Mouse (Mus musculus): ENCODE measurements around the gene Gm20388. TPM values are rescaled to one million over a fixed set of nuclear protein-coding genes. Genes with fewer than 3 reads are reported as not detected.

Gene Gm20388
- polyA plus RNA-seq, 2 experiments: 8.5 TPM; not detected in 1

DNA sequence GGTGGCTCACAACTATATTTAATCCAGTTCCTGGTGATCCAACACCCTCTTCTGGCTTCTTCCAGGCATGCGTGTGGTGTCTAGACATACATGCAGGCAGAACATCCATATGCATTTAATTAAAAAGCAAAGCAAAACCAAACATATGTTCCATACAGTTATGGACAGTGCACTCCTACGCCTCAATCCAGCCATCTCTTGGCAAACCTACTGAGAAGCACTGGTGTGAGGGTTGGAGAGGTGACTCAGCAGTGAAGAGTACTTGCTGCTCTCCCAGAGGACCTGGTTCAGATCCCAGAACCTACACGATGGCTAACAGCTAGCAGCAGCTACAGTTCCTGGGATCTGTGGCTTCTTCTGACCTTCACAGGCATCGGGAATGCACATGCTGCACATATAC, 4001.6 kb downstream of the Gm20388 start:
- Histone ChIP-seq H3K4me2 (ENCODE audit: low read depth) (no peak overlapping the region), H3K27me3 (ENCODE audit: control insufficient read depth, insufficient read depth, low read length) (no peaks in the 10 kb centered on the region), H3K4me3 (ENCODE audit: insufficient read depth in 1 of 2, low read depth in 2 of 2, low read length in 2 of 2) (no peak overlapping the region), H3K9ac (replicated peaks) (no peak overlapping the region), H3K4me1 (replicated peaks; ENCODE audit: control insufficient read depth in 2 of 2, insufficient read depth in 2 of 2, low read length in 1 of 2) (no peaks in the 10 kb centered on the region), H3K27ac (no peak overlapping the region), H3K9me3 (ENCODE audit: control insufficient read depth, low read length) (no peaks in the 10 kb centered on the region), H3K36me3 (replicated peaks; ENCODE audit: control insufficient read depth, insufficient read depth, low read depth) (peaks cover 86% of the 10 kb centered on the region)
- no peak for DNase-seq (ENCODE audit: low read depth in 3 of 3, low spot score in 3 of 3)
- 87% methylated on average over 4 of the region's 4 CpGs for WGBS (ENCODE audit: insufficient replicate concordance)
- no peak for ATAC-seq (ENCODE audit: insufficient read depth)
- TF ChIP-seq CTCF (IDR thresholded peaks at IDR 0.05; ENCODE audit: low read depth) (no peak), EP300 (IDR thresholded peaks at IDR 0.05; ENCODE audit: low read depth) (no peak)

DNA sequence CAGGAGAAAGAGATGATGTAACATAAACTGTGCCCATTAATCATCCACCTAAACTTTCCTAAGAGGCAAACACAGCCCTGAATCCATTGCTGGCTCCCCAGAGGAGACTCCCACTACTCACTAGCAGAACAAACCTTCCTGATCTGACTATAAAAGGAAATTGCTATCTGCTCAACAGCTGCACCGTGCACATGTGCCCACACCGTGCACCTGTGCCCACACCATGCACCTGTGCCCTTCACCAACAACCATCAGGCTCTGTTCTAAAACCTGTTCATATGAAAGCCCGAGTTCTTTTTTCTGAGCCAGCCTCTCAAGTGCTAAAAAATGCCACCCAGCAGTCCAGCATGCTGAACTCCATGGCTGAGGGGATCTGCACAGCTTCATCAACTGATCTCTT, 4004.0 kb downstream of the Gm20388 start:
- WGBS (ENCODE audit: insufficient replicate concordance): 92% methylated on average over 3 of the region's 3 CpGs
- Histone ChIP-seq H3K4me3 (ENCODE audit: insufficient read depth in 1 of 2, low read depth in 2 of 2, low read length in 2 of 2) (no peak overlapping the region), H3K9ac (replicated peaks) (no peak overlapping the region), H3K4me1 (replicated peaks; ENCODE audit: control insufficient read depth in 2 of 2, insufficient read depth in 2 of 2, low read length in 1 of 2) (no peaks in the 10 kb centered on the region), H3K27me3 (ENCODE audit: control insufficient read depth, insufficient read depth, low read length) (no peaks in the 10 kb centered on the region), H3K9me3 (ENCODE audit: control insufficient read depth, low read length) (no peaks in the 10 kb centered on the region), H3K4me2 (ENCODE audit: low read depth) (no peak overlapping the region), H3K27ac (no peak overlapping the region), H3K36me3 (replicated peaks; ENCODE audit: control insufficient read depth, insufficient read depth, low read depth) (peaks cover 96% of the 10 kb centered on the region)
- DNase-seq (ENCODE audit: low read depth in 3 of 3, low spot score in 3 of 3) (no peak), ATAC-seq (ENCODE audit: insufficient read depth) (no peak)
- TF ChIP-seq EP300 (IDR thresholded peaks at IDR 0.05; ENCODE audit: low read depth) (no peak), CTCF (IDR thresholded peaks at IDR 0.05; ENCODE audit: low read depth) (no peak)

GRCm38 (mm10) chr8:123924719-123925118, 4014.1 kb downstream of the Gm20388 start:
- DNase-seq (ENCODE audit: low read depth in 3 of 3, low spot score in 3 of 3): peak; percentile 60 to 65 (median 63)
- ATAC-seq (ENCODE audit: insufficient read depth): peak; percentile 64
- H3K27me3 ChIP-seq (ENCODE audit: control insufficient read depth, insufficient read depth, low read length): no peaks in the 10 kb centered on the region
- WGBS (ENCODE audit: insufficient replicate concordance): 9% methylated on average over 2 of the region's 2 CpGs
- no peak overlapping the region for H3K4me2 ChIP-seq (ENCODE audit: low read depth)
- peaks cover 84% of the 10 kb centered on the region for H3K36me3 ChIP-seq (replicated peaks; ENCODE audit: control insufficient read depth, insufficient read depth, low read depth)
- H3K9ac ChIP-seq (replicated peaks): no peak overlapping the region
- no peaks in the 10 kb centered on the region for H3K4me1 ChIP-seq (replicated peaks; ENCODE audit: control insufficient read depth in 2 of 2, insufficient read depth in 2 of 2, low read length in 1 of 2)
- H3K9me3 ChIP-seq (ENCODE audit: control insufficient read depth, low read length): no peaks in the 10 kb centered on the region
- no peak overlapping the region for H3K4me3 ChIP-seq (ENCODE audit: insufficient read depth in 1 of 2, low read depth in 2 of 2, low read length in 2 of 2)
- TF ChIP-seq CTCF (IDR thresholded peaks at IDR 0.05; ENCODE audit: low read depth): peak; percentile 97
- TF ChIP-seq EP300 (IDR thresholded peaks at IDR 0.05; ENCODE audit: low read depth): no peak
- H3K27ac ChIP-seq: no peak overlapping the region

GRCm38 (mm10) chr8:123925671-123926070, 4015.0 kb downstream of the Gm20388 start:
- H3K36me3 ChIP-seq (replicated peaks; ENCODE audit: control insufficient read depth, insufficient read depth, low read depth): peaks cover 84% of the 10 kb centered on the region
- H3K4me2 ChIP-seq (ENCODE audit: low read depth): no peak overlapping the region
- ATAC-seq (ENCODE audit: insufficient read depth) (no peak), DNase-seq (ENCODE audit: low read depth in 3 of 3, low spot score in 3 of 3) (no peak)
- no peak overlapping the region for H3K4me3 ChIP-seq (ENCODE audit: insufficient read depth in 1 of 2, low read depth in 2 of 2, low read length in 2 of 2)
- no peaks in the 10 kb centered on the region for H3K9me3 ChIP-seq (ENCODE audit: control insufficient read depth, low read length)
- H3K27ac ChIP-seq: no peak overlapping the region
- H3K9ac ChIP-seq (replicated peaks): no peak overlapping the region
- no peak for TF ChIP-seq CTCF (IDR thresholded peaks at IDR 0.05; ENCODE audit: low read depth)
- TF ChIP-seq EP300 (IDR thresholded peaks at IDR 0.05; ENCODE audit: low read depth): no peak
- no peaks in the 10 kb centered on the region for H3K4me1 ChIP-seq (replicated peaks; ENCODE audit: control insufficient read depth in 2 of 2, insufficient read depth in 2 of 2, low read length in 1 of 2)
- no peaks in the 10 kb centered on the region for H3K27me3 ChIP-seq (ENCODE audit: control insufficient read depth, insufficient read depth, low read length)
- WGBS (ENCODE audit: insufficient replicate concordance): 79% methylated on average over 3 of the region's 3 CpGs

GRCm38 (mm10) chr8:123929026-123929425, 4018.4 kb downstream of the Gm20388 start:
- H3K4me1 ChIP-seq (replicated peaks; ENCODE audit: control insufficient read depth in 2 of 2, insufficient read depth in 2 of 2, low read length in 1 of 2): no peaks in the 10 kb centered on the region
- 94% methylated on average over 7 of the region's 7 CpGs for WGBS (ENCODE audit: insufficient replicate concordance)
- H3K27ac ChIP-seq: no peak overlapping the region
- H3K27me3 ChIP-seq (ENCODE audit: control insufficient read depth, insufficient read depth, low read length): no peaks in the 10 kb centered on the region
- DNase-seq (ENCODE audit: low read depth in 3 of 3, low spot score in 3 of 3) (no peak), ATAC-seq (ENCODE audit: insufficient read depth) (no peak)
- no peak overlapping the region for H3K4me3 ChIP-seq (ENCODE audit: insufficient read depth in 1 of 2, low read depth in 2 of 2, low read length in 2 of 2)
- no peak overlapping the region for H3K4me2 ChIP-seq (ENCODE audit: low read depth)
- TF ChIP-seq EP300 (IDR thresholded peaks at IDR 0.05; ENCODE audit: low read depth) (no peak), CTCF (IDR thresholded peaks at IDR 0.05; ENCODE audit: low read depth) (no peak)
- H3K9me3 ChIP-seq (ENCODE audit: control insufficient read depth, low read length): no peaks in the 10 kb centered on the region
- no peak overlapping the region for H3K9ac ChIP-seq (replicated peaks)
- H3K36me3 ChIP-seq (replicated peaks; ENCODE audit: control insufficient read depth, insufficient read depth, low read depth): peaks cover 83% of the 10 kb centered on the region

All from liver, embryonic 14.5 days (tissue).